Mouse (Mus musculus): ENCODE data around the gene Mmaa. TPM values are rescaled to one million over a fixed set of nuclear protein-coding genes. Genes with fewer than 3 reads are reported as not detected.
A peak's percentile ranks its signal among the peaks of the same experiment; 100 is the strongest.

Mmaa gene
- polyA plus RNA-seq, 1 experiment: 33.1 TPM

DNA sequence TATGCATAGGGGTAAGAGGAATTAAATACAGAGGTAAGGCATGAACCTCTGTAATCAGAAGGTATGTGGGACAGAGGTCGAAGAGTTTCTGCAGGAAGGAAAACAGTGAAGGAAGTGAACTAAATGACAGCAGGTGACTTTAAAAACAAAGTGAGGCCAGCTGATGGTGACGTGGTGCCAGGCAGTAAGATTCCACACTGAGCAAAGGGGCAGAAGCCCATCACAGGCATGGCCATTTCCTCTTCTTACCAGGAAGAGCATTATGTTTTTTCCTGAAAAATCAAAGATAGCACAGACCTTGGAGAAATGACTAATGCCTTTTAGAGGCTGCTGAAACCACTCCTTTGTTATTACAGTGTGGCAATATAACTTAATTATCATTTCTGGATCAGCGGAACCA, 6.8 kb upstream of the Mmaa start:
- H3K4me1 ChIP-seq (ENCODE audit: control insufficient read depth, insufficient read depth, low read length): no peaks in the 10 kb centered on the region
- H3K27me3 ChIP-seq (ENCODE audit: control insufficient read depth, insufficient read depth, low read length): no peaks in the 10 kb centered on the region
- TF ChIP-seq CTCF (IDR thresholded peaks at IDR 0.05; ENCODE audit: borderline replicate concordance, insufficient read depth, low read depth, low read length) (no peak), POLR2A (IDR thresholded peaks at IDR 0.05; ENCODE audit: borderline replicate concordance, insufficient read depth, low read length) (no peak)
- 81% methylated on average over 3 of the region's 3 CpGs for WGBS
- H3K27ac ChIP-seq (ENCODE audit: insufficient read depth, low read length): no peak overlapping the region
- H3K4me3 ChIP-seq (replicated peaks; ENCODE audit: insufficient read depth, low read depth, low read length): no peak overlapping the region
- DNase-seq: no peak

DNA sequence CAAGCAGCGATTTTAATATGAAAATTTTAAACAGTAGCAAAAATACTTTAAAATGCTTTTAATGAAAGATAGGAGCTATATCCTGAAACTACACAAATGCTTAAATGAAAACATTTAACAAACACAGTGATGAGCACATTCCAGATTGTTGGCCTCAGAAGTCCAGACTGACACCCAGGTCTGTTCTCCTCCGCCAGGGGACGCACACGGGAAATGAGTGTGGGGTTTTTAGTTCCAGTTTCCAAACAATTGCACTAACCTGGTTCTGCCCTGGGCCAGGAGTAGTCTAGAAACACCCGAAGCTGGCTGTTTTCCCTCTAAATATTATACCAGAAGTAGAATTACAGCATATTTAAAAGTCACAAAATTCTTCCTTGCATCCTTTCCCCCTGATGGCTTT, 5.0 kb upstream of the Mmaa start:
- DNase-seq: no peak
- no peak overlapping the region for H3K4me3 ChIP-seq (replicated peaks; ENCODE audit: insufficient read depth, low read depth, low read length)
- H3K27ac ChIP-seq (ENCODE audit: insufficient read depth, low read length): no peak overlapping the region
- no peaks in the 10 kb centered on the region for H3K4me1 ChIP-seq (ENCODE audit: control insufficient read depth, insufficient read depth, low read length)
- no peaks in the 10 kb centered on the region for H3K27me3 ChIP-seq (ENCODE audit: control insufficient read depth, insufficient read depth, low read length)
- WGBS: 67% methylated on average over 5 of the region's 5 CpGs
- TF ChIP-seq POLR2A (IDR thresholded peaks at IDR 0.05; ENCODE audit: borderline replicate concordance, insufficient read depth, low read length) (no peak), CTCF (IDR thresholded peaks at IDR 0.05; ENCODE audit: borderline replicate concordance, insufficient read depth, low read depth, low read length) (no peak)

DNA sequence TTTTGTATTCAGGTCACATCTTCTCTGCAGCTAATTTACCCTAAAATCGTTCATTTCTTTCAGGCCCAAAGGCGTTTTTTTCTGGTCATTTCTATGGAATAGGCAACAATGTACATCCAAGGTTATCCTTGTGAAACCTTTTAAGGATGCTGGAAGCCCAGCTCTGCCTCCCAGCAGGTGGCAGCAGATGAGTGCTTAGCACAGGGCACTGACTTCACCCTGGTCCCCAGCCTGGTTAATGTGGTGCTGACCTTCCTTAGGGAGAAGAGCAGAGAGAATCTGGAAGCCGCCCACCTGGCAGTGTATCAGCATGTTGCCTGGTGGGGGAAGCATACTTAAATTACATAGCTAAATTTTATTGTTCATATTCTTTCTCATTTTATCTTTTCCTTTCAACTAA, 3.0 kb upstream of the Mmaa start:
- no peaks in the 10 kb centered on the region for H3K27me3 ChIP-seq (ENCODE audit: control insufficient read depth, insufficient read depth, low read length)
- no peak overlapping the region for H3K27ac ChIP-seq (ENCODE audit: insufficient read depth, low read length)
- WGBS: 25% methylated on average over 3 of the region's 3 CpGs
- no peak overlapping the region for H3K4me3 ChIP-seq (replicated peaks; ENCODE audit: insufficient read depth, low read depth, low read length)
- no peak for TF ChIP-seq POLR2A (IDR thresholded peaks at IDR 0.05; ENCODE audit: borderline replicate concordance, insufficient read depth, low read length)
- TF ChIP-seq CTCF (IDR thresholded peaks at IDR 0.05; ENCODE audit: borderline replicate concordance, insufficient read depth, low read depth, low read length): peak; percentile 66
- peaks cover 7% of the 10 kb centered on the region for H3K4me1 ChIP-seq (ENCODE audit: control insufficient read depth, insufficient read depth, low read length)
- peak; percentile 45 to 50 for DNase-seq

DNA sequence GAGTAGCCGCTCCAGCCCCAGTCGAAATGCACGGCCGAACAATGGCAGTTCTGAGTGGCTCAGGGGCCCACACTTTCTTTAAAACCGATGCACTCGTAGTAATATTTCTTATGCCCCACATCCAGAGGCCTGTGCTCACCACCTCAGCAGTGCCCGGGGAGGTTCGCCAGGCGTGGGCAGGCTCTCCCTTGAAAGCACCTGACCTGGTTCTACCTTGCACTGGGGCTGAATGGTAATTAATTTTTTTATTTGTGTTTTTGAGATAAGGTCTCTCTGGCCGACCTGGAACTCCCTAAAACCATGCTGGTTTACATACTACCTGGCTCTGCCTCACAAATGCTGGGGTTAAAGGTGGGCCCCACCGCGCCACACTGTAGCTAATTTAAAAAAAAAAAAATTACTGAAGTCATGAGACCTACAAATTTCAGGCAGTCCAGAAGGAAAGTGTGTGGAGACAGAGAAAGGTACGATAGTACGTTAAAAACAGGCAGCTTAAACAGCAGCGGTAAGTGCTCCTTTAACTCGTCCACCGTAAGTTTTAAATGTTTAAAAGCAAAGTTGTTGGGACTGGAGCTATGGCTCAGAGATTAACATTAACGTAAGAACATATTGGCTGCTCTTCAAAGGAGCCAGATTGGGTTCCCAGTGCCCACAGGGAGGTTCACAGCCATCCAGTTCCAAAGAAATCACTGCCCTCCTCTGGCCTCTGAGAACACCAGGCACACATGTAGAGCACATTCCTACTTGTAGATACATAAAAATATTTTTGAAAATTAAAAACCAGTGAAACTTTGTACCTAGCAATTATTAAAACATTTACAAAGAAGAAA, 754 bp upstream of the Mmaa start:
- TF ChIP-seq POLR2A (IDR thresholded peaks at IDR 0.05; ENCODE audit: borderline replicate concordance, insufficient read depth, low read length) (no peak), CTCF (IDR thresholded peaks at IDR 0.05; ENCODE audit: borderline replicate concordance, insufficient read depth, low read depth, low read length) (no peak)
- Histone ChIP-seq H3K4me1 (ENCODE audit: control insufficient read depth, insufficient read depth, low read length) (peaks cover 8% of the 10 kb centered on the region), H3K27me3 (ENCODE audit: control insufficient read depth, insufficient read depth, low read length) (no peaks in the 10 kb centered on the region), H3K4me3 (replicated peaks; ENCODE audit: insufficient read depth, low read depth, low read length) (peak overlapping the region; percentile 75), H3K27ac (ENCODE audit: insufficient read depth, low read length) (peak overlapping the region; percentile 25; the same call in 1 of the 2 replicates)
- WGBS: 16% methylated on average over 18 of the region's 18 CpGs
- no peak for DNase-seq

DNA sequence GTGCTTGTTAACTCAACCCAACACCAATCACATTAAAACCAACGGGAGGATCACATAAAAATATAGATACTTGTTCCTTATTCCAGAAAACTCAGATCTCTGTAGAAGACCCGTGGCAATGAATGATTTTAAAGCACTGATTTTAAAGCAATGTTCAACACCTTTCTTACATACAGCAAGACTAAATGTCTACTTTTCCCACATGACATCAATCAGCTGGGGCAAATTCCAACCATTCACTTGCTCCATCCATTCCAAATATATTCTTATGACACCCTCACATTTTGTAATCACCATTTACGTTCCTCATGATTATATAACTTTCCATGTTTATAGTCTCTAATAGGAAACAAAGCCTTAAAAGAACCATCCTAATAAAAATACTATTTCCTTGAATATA, 896 bp downstream of the Mmaa start:
- no peak overlapping the region for H3K27ac ChIP-seq (ENCODE audit: insufficient read depth, low read length)
- peaks cover 8% of the 10 kb centered on the region for H3K4me1 ChIP-seq (ENCODE audit: control insufficient read depth, insufficient read depth, low read length)
- no peak for DNase-seq
- H3K27me3 ChIP-seq (ENCODE audit: control insufficient read depth, insufficient read depth, low read length): no peaks in the 10 kb centered on the region
- WGBS: 14% methylated on average over 3 of the region's 3 CpGs
- TF ChIP-seq POLR2A (IDR thresholded peaks at IDR 0.05; ENCODE audit: borderline replicate concordance, insufficient read depth, low read length): no peak
- no peak for TF ChIP-seq CTCF (IDR thresholded peaks at IDR 0.05; ENCODE audit: borderline replicate concordance, insufficient read depth, low read depth, low read length)
- H3K4me3 ChIP-seq (replicated peaks; ENCODE audit: insufficient read depth, low read depth, low read length): peak overlapping the region; percentile 64

DNA sequence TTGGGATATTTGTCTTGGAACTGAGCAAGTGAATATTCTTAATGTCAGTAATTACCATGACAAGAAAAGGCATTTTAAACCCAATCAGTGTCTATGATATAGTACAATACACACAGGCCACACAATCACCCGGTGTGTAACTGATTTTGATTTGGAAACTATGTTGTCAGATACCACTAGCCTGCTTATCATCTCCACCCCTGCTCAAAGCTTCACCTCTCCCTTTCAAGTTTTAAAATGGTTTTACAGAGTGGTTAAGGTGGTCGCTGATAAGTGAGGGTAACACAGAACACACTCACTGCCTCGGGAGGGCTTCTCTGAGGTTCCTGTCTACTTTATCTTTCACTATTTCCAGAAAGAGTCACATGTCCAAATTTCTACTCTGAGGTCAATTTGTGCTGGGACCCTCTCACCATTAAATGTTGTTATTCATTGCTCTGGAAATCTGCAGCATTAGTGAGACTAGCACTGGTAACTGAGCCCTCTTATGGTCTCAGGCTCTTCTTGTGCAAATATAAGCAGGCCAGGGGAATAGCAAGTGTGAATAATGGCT, 1.9 kb downstream of the Mmaa start:
- H3K4me3 ChIP-seq (replicated peaks; ENCODE audit: insufficient read depth, low read depth, low read length): no peak overlapping the region
- peaks cover 10% of the 10 kb centered on the region for H3K4me1 ChIP-seq (ENCODE audit: control insufficient read depth, insufficient read depth, low read length)
- no peaks in the 10 kb centered on the region for H3K27me3 ChIP-seq (ENCODE audit: control insufficient read depth, insufficient read depth, low read length)
- no peak overlapping the region for H3K27ac ChIP-seq (ENCODE audit: insufficient read depth, low read length)
- 80% methylated on average over 3 of the region's 3 CpGs for WGBS
- TF ChIP-seq POLR2A (IDR thresholded peaks at IDR 0.05; ENCODE audit: borderline replicate concordance, insufficient read depth, low read length) (no peak), CTCF (IDR thresholded peaks at IDR 0.05; ENCODE audit: borderline replicate concordance, insufficient read depth, low read depth, low read length) (no peak)
- no peak for DNase-seq

DNA sequence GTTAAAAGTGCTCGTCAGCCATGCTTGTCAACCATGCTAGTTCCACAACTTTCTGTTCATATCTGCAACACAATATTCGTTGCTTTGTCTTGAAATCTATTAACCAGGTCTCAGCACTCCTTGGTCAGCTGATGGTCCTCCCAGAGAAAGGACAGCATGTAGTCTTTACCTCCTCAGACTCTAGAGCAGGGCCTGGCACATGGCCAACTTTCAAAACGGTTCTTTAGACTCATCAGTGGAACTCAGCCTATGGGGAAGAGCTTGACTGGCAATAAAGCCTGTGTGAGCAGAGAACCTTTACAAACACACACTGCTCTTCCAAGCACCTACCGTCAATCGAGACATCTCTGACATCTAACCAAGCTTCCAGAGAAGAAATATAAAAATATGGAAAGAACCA, 5.1 kb downstream of the Mmaa start:
- Histone ChIP-seq H3K4me1 (ENCODE audit: control insufficient read depth, insufficient read depth, low read length) (peaks cover 10% of the 10 kb centered on the region), H3K27me3 (ENCODE audit: control insufficient read depth, insufficient read depth, low read length) (no peaks in the 10 kb centered on the region), H3K27ac (ENCODE audit: insufficient read depth, low read length) (no peak overlapping the region), H3K4me3 (replicated peaks; ENCODE audit: insufficient read depth, low read depth, low read length) (no peak overlapping the region)
- 55% methylated on average over 5 of the region's 5 CpGs for WGBS
- DNase-seq: peak; percentile 23 to 25
- TF ChIP-seq POLR2A (IDR thresholded peaks at IDR 0.05; ENCODE audit: borderline replicate concordance, insufficient read depth, low read length): no peak
- no peak for TF ChIP-seq CTCF (IDR thresholded peaks at IDR 0.05; ENCODE audit: borderline replicate concordance, insufficient read depth, low read depth, low read length)

DNA sequence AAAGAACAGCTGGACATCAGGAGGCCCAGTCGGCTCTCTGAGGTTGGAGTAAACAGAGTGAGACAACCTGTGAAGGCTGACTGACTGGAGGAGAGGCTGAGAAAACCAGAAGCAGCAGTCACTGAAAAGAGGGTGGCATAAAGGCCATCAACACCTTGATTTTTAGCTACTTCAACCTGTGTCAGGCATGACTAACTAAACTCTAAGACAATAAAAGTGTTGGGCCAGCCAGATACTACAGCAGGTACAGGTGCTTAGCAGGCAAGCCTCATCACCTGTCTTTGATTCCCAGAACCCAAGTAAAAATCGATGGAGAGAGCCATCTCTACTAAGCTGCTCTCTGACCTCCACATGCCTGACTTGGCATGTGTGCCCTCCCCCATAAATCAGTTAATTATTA, 6.1 kb downstream of the Mmaa start:
- no peak for TF ChIP-seq CTCF (IDR thresholded peaks at IDR 0.05; ENCODE audit: borderline replicate concordance, insufficient read depth, low read depth, low read length)
- TF ChIP-seq POLR2A (IDR thresholded peaks at IDR 0.05; ENCODE audit: borderline replicate concordance, insufficient read depth, low read length): no peak
- no peak for DNase-seq
- no peak overlapping the region for H3K4me3 ChIP-seq (replicated peaks; ENCODE audit: insufficient read depth, low read depth, low read length)
- no peaks in the 10 kb centered on the region for H3K27me3 ChIP-seq (ENCODE audit: control insufficient read depth, insufficient read depth, low read length)
- H3K4me1 ChIP-seq (ENCODE audit: control insufficient read depth, insufficient read depth, low read length): peaks cover 10% of the 10 kb centered on the region
- H3K27ac ChIP-seq (ENCODE audit: insufficient read depth, low read length): no peak overlapping the region
- 46% methylated on average over 2 of the region's 2 CpGs for WGBS

All from cerebellum, adult 2 months (tissue).